In the genomic region with DNA sequence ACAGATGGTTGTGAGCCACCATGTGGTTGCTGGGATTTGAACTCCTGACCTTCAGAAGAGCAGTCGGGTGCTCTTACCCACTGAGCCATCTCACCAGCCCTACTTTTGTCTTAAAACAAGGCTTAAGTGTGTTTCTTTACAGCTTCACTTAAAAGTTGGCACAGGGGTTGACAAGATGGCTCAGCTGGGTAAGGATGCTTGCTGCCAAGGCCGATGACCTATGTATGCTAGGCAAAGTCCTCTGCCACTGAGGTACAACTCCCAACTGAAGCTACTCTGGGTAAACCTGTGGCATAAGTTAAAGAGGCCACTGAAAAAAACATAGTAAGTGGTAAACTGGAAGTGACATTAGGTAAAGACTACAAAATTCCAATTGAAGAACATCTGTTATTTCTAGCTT, we compare ENCODE assay signal across 22 mouse cellular contexts. TPM values are rescaled to one million over a fixed set of nuclear protein-coding genes. Genes with fewer than 3 reads are reported as not detected.
"Had no signal": no experiment of that assay in that cellular context is flagged by ENCODE, and none has a peak within 500 bp of the region (broad histone marks: within the 10 kb centered on the region; RNA-seq: fewer than 3 reads in every experiment).

No protein-coding gene starts in this region.

- ATAC-seq: hindbrain, postnatal 0 days; inflammation-experienced regulatory T-cells, adult 6 months; intestine, embryonic 16.5 days; lung, postnatal 0 days; midbrain, embryonic 15.5 days had no signal

- H3K4me1 ChIP-seq: limb, embryonic 12.5 days; limb, embryonic 15.5 days; neural tube, embryonic 12.5 days; stomach, embryonic 15.5 days had no signal

- H3K9ac ChIP-seq: limb, embryonic 12.5 days; limb, embryonic 15.5 days; lung, embryonic 14.5 days; midbrain, embryonic 12.5 days; midbrain, embryonic 15.5 days; neural tube, embryonic 12.5 days; neural tube, embryonic 15.5 days; stomach, embryonic 15.5 days had no signal

- H3K9me3 ChIP-seq: limb, embryonic 15.5 days; midbrain, embryonic 12.5 days; midbrain, embryonic 15.5 days; neural tube, embryonic 12.5 days; neural tube, embryonic 15.5 days; stomach, embryonic 15.5 days had no signal

- H3K4me3 ChIP-seq: limb, embryonic 12.5 days; limb, embryonic 15.5 days; midbrain, embryonic 12.5 days; midbrain, embryonic 15.5 days; neural tube, embryonic 12.5 days; neural tube, embryonic 15.5 days; stomach, embryonic 15.5 days had no signal

- H3K36me3 ChIP-seq: midbrain, embryonic 15.5 days; stomach, embryonic 15.5 days had no signal

- H3K4me2 ChIP-seq: limb, embryonic 12.5 days; limb, embryonic 15.5 days; lung, embryonic 14.5 days; midbrain, embryonic 12.5 days; midbrain, embryonic 15.5 days; neural tube, embryonic 12.5 days; neural tube, embryonic 15.5 days; stomach, embryonic 15.5 days had no signal

- H3K27me3 ChIP-seq: limb, embryonic 12.5 days; limb, embryonic 15.5 days; midbrain, embryonic 12.5 days; midbrain, embryonic 15.5 days; neural tube, embryonic 12.5 days; neural tube, embryonic 15.5 days; stomach, embryonic 15.5 days had no signal

- H3K27ac ChIP-seq: hindbrain, postnatal 0 days; limb, embryonic 12.5 days; limb, embryonic 15.5 days; macrophage; midbrain, embryonic 12.5 days; midbrain, embryonic 15.5 days; neural tube, embryonic 12.5 days; neural tube, embryonic 15.5 days; stomach, embryonic 15.5 days had no signal

- DNase-seq: kidney, postnatal 14 days; left cerebral cortex, postnatal 4 days; lung, embryonic 14.5 days; right cerebral cortex, adult 18-20 months; right cerebral cortex, postnatal 14 days; spleen, adult 18-20 months; thymus, postnatal 25 days had no signal

RNA-seq across cellular contexts. Expression of gene Aqp3, which starts 44.6 kb away (rescaled TPM):
- total RNA-seq: layer of hippocampus, adult 18-20 months; left cerebral cortex, adult 8-10 months; left cerebral cortex, postnatal 14 days had no signal
- polyA plus RNA-seq: macrophage; neural tube, embryonic 15.5 days had no signal
